Mouse (Mus musculus): ENCODE data around the gene Ece2.

- TF ChIP-seq CTCF (IDR thresholded peaks at IDR 0.05; ENCODE audit: low read depth) (no peak), EP300 (IDR thresholded peaks at IDR 0.05; ENCODE audit: low read depth) (no peak)
Measured at GRCm38 (mm10) chr16:20619541-20620398, 9.9 kb upstream of the Ece2 start.
